Mouse (Mus musculus): ENCODE measurements at regions not wholly inside any gene's neighbourhood (a gene's known extent, or its start where the extent isn't known, plus 50 kb on each side); places are given as distances from the start of the nearest gene placed in this dataset.
A peak's percentile ranks its signal among the peaks of the same experiment; 100 is the strongest.

GRCm38 (mm10) chr4:26965831-26966230, 619.1 kb upstream of the Manea start:
- H3K4me1 ChIP-seq (ENCODE audit: control insufficient read depth, insufficient read depth, low read length) = no peaks in the 10 kb centered on the region
- no peak overlapping the region for H3K4me3 ChIP-seq (ENCODE audit: low read depth, low read length)
- TF ChIP-seq CTCF (IDR thresholded peaks at IDR 0.05; ENCODE audit: low read depth, low read length) = no peak
- no peak for TF ChIP-seq POLR2A (IDR thresholded peaks at IDR 0.05; ENCODE audit: insufficient read depth, low read length)
- TF ChIP-seq EP300 (IDR thresholded peaks at IDR 0.05; ENCODE audit: insufficient read depth, low read depth, low read length) = no peak
- H3K27me3 ChIP-seq (ENCODE audit: control insufficient read depth, insufficient read depth, low read length, poor library complexity, severe bottlenecking) = no peaks in the 10 kb centered on the region
- no peaks in the 10 kb centered on the region for H3K36me3 ChIP-seq (ENCODE audit: control insufficient read depth, insufficient read depth, low read length, poor library complexity, severe bottlenecking)
- no peak overlapping the region for H3K27ac ChIP-seq (ENCODE audit: insufficient read depth, low read length)
- no peaks in the 10 kb centered on the region for H3K9me3 ChIP-seq (replicated peaks; ENCODE audit: control insufficient read depth, insufficient read depth, low read length, poor library complexity, severe bottlenecking)
- H3K9ac ChIP-seq (ENCODE audit: low read depth, poor library complexity, severe bottlenecking) = no peak overlapping the region

- Histone ChIP-seq H3K9me3 (replicated peaks; ENCODE audit: control insufficient read depth, insufficient read depth, low read length, poor library complexity, severe bottlenecking) (no peaks in the 10 kb centered on the region), H3K4me1 (ENCODE audit: control insufficient read depth, insufficient read depth, low read length) (no peaks in the 10 kb centered on the region), H3K27me3 (ENCODE audit: control insufficient read depth, insufficient read depth, low read length, poor library complexity, severe bottlenecking) (no peaks in the 10 kb centered on the region)
These were observed 618.2 kb upstream of the Manea start for GRCm38 (mm10) chr4:26964850-26965249.

GRCm38 (mm10) chr4:26944617-26945016, 597.9 kb upstream of the Manea start:
- H3K36me3 ChIP-seq (ENCODE audit: control insufficient read depth, insufficient read depth, low read length, poor library complexity, severe bottlenecking) = peaks cover 2% of the 10 kb centered on the region; the same call in 1 of the 2 replicates
- no peak for TF ChIP-seq CTCF (IDR thresholded peaks at IDR 0.05; ENCODE audit: low read depth, low read length)
- peak; percentile 99 for TF ChIP-seq EP300 (IDR thresholded peaks at IDR 0.05; ENCODE audit: insufficient read depth, low read depth, low read length)
- no peak for TF ChIP-seq POLR2A (IDR thresholded peaks at IDR 0.05; ENCODE audit: insufficient read depth, low read length)
- 0 out of 2 replicates have a peak, but pooled peaks cover 4% of the 10 kb centered on the region for H3K9me3 ChIP-seq (replicated peaks; ENCODE audit: control insufficient read depth, insufficient read depth, low read length, poor library complexity, severe bottlenecking)
- no peaks in the 10 kb centered on the region for H3K27me3 ChIP-seq (ENCODE audit: control insufficient read depth, insufficient read depth, low read length, poor library complexity, severe bottlenecking)
- H3K27ac ChIP-seq (ENCODE audit: insufficient read depth, low read length) = peak overlapping the region; percentile 98
- H3K4me3 ChIP-seq (ENCODE audit: low read depth, low read length) = no peak overlapping the region
- no peak overlapping the region for H3K9ac ChIP-seq (ENCODE audit: low read depth, poor library complexity, severe bottlenecking)
- H3K4me1 ChIP-seq (ENCODE audit: control insufficient read depth, insufficient read depth, low read length) = no peaks in the 10 kb centered on the region

More at GRCm38 (mm10) chr4:26964850-26965249, 618.2 kb upstream of the Manea start:
- Histone ChIP-seq H3K9ac (ENCODE audit: low read depth, poor library complexity, severe bottlenecking) (no peak overlapping the region), H3K27ac (ENCODE audit: insufficient read depth, low read length) (no peak overlapping the region), H3K4me3 (ENCODE audit: low read depth, low read length) (no peak overlapping the region), H3K36me3 (ENCODE audit: control insufficient read depth, insufficient read depth, low read length, poor library complexity, severe bottlenecking) (no peaks in the 10 kb centered on the region)
- TF ChIP-seq CTCF (IDR thresholded peaks at IDR 0.05; ENCODE audit: low read depth, low read length) (no peak), POLR2A (IDR thresholded peaks at IDR 0.05; ENCODE audit: insufficient read depth, low read length) (no peak), EP300 (IDR thresholded peaks at IDR 0.05; ENCODE audit: insufficient read depth, low read depth, low read length) (no peak)

GRCm38 (mm10) chr4:26933988-26934798, 587.5 kb upstream of the Manea start:
- Histone ChIP-seq H3K27me3 (ENCODE audit: control insufficient read depth, insufficient read depth, low read length, poor library complexity, severe bottlenecking) (no peaks in the 10 kb centered on the region), H3K9ac (ENCODE audit: low read depth, poor library complexity, severe bottlenecking) (no peak overlapping the region), H3K4me3 (ENCODE audit: low read depth, low read length) (no peak overlapping the region), H3K36me3 (ENCODE audit: control insufficient read depth, insufficient read depth, low read length, poor library complexity, severe bottlenecking) (no peaks in the 10 kb centered on the region), H3K9me3 (replicated peaks; ENCODE audit: control insufficient read depth, insufficient read depth, low read length, poor library complexity, severe bottlenecking) (no peaks in the 10 kb centered on the region), H3K4me1 (ENCODE audit: control insufficient read depth, insufficient read depth, low read length) (no peaks in the 10 kb centered on the region), H3K27ac (ENCODE audit: insufficient read depth, low read length) (no peak overlapping the region)
- TF ChIP-seq EP300 (IDR thresholded peaks at IDR 0.05; ENCODE audit: insufficient read depth, low read depth, low read length) (no peak), POLR2A (IDR thresholded peaks at IDR 0.05; ENCODE audit: insufficient read depth, low read length) (no peak), CTCF (IDR thresholded peaks at IDR 0.05; ENCODE audit: low read depth, low read length) (no peak)

- no peak overlapping the region for H3K9ac ChIP-seq (ENCODE audit: low read depth, poor library complexity, severe bottlenecking)
- H3K27ac ChIP-seq (ENCODE audit: insufficient read depth, low read length) = no peak overlapping the region
- H3K4me3 ChIP-seq (ENCODE audit: low read depth, low read length) = no peak overlapping the region
- H3K9me3 ChIP-seq (replicated peaks; ENCODE audit: control insufficient read depth, insufficient read depth, low read length, poor library complexity, severe bottlenecking) = no peaks in the 10 kb centered on the region
- no peaks in the 10 kb centered on the region for H3K36me3 ChIP-seq (ENCODE audit: control insufficient read depth, insufficient read depth, low read length, poor library complexity, severe bottlenecking)
- TF ChIP-seq EP300 (IDR thresholded peaks at IDR 0.05; ENCODE audit: insufficient read depth, low read depth, low read length) (no peak), POLR2A (IDR thresholded peaks at IDR 0.05; ENCODE audit: insufficient read depth, low read length) (no peak), CTCF (IDR thresholded peaks at IDR 0.05; ENCODE audit: low read depth, low read length) (no peak)
- no peaks in the 10 kb centered on the region for H3K27me3 ChIP-seq (ENCODE audit: control insufficient read depth, insufficient read depth, low read length, poor library complexity, severe bottlenecking)
- no peaks in the 10 kb centered on the region for H3K4me1 ChIP-seq (ENCODE audit: control insufficient read depth, insufficient read depth, low read length)
These were observed 583.3 kb upstream of the Manea start for GRCm38 (mm10) chr4:26929879-26930481.

- H3K9ac ChIP-seq (ENCODE audit: low read depth, poor library complexity, severe bottlenecking) = no peak overlapping the region
- no peaks in the 10 kb centered on the region for H3K9me3 ChIP-seq (replicated peaks; ENCODE audit: control insufficient read depth, insufficient read depth, low read length, poor library complexity, severe bottlenecking)
- H3K4me1 ChIP-seq (ENCODE audit: control insufficient read depth, insufficient read depth, low read length) = no peaks in the 10 kb centered on the region
- no peak overlapping the region for H3K4me3 ChIP-seq (ENCODE audit: low read depth, low read length)
- no peak overlapping the region for H3K27ac ChIP-seq (ENCODE audit: insufficient read depth, low read length)
- TF ChIP-seq CTCF (IDR thresholded peaks at IDR 0.05; ENCODE audit: low read depth, low read length) = no peak
- TF ChIP-seq EP300 (IDR thresholded peaks at IDR 0.05; ENCODE audit: insufficient read depth, low read depth, low read length) = no peak
- no peak for TF ChIP-seq POLR2A (IDR thresholded peaks at IDR 0.05; ENCODE audit: insufficient read depth, low read length)
- H3K27me3 ChIP-seq (ENCODE audit: control insufficient read depth, insufficient read depth, low read length, poor library complexity, severe bottlenecking) = no peaks in the 10 kb centered on the region
- H3K36me3 ChIP-seq (ENCODE audit: control insufficient read depth, insufficient read depth, low read length, poor library complexity, severe bottlenecking) = no peaks in the 10 kb centered on the region
These were observed 579.4 kb upstream of the Manea start for GRCm38 (mm10) chr4:26926060-26926459.
